ENCODE assay signal across 9 mouse cellular contexts in genomic region chr6:72676376-72676775, GRCm38 (mm10). TPM values are rescaled to one million over a fixed set of nuclear protein-coding genes. Genes with fewer than 3 reads are reported as not detected.
A peak's percentile ranks its signal among the peaks of the same experiment; 100 is the strongest.
DNase-seq lines count a peak whose midpoint lies in the region; ATAC-seq and TF ChIP-seq lines count a peak whose summit lies in the region.
"Had no signal": no experiment of that assay in that cellular context is flagged by ENCODE, and none has a peak within 500 bp of the region (broad histone marks: within the 10 kb centered on the region; RNA-seq: fewer than 3 reads in every experiment).

No protein-coding gene starts in this region.

- no peak overlapping the region for H3K4me2 ChIP-seq in forebrain, postnatal 0 days (ENCODE audit: low read depth)
- H3K4me2 ChIP-seq in forebrain, embryonic 11.5 days (ENCODE audit: low read depth, low read length, severe bottlenecking), result no peak overlapping the region
- peak overlapping the region; percentile 61 for H3K4me2 ChIP-seq in intestine, embryonic 15.5 days (replicated peaks)

- no peak overlapping the region for H3K9ac ChIP-seq in forebrain, postnatal 0 days
- no peak overlapping the region for H3K9ac ChIP-seq in forebrain, embryonic 11.5 days (ENCODE audit: low read length)
- H3K9ac ChIP-seq in intestine, embryonic 15.5 days, result no peak overlapping the region

- no peak for DNase-seq in forebrain, postnatal 0 days
- DNase-seq in forebrain, embryonic 11.5 days (ENCODE audit: low spot score), result no peak
- no peak for DNase-seq in layer of hippocampus, adult 2 months (ENCODE audit: low spot score in 2 of 2)
- DNase-seq in layer of hippocampus, adult 9-10 months (ENCODE audit: low spot score), result no peak
- DNase-seq in adrenal gland, adult 8-10 months, result no peak
- no peak for DNase-seq in adrenal gland, adult (ENCODE audit: inconsistent age in 2 of 2, low spot score in 1 of 2)
- DNase-seq: gastrocnemius, postnatal 36 days had no signal

- peak; percentile 34; the same call in 1 of the 2 replicates for TF ChIP-seq CTCF in forebrain, postnatal 0 days (IDR thresholded peaks at IDR 0.05; ENCODE audit: low read depth)
- TF ChIP-seq CTCF in layer of hippocampus, adult 2 months (conservative IDR thresholded peaks at IDR 0.05), result peak; percentile 48
- TF ChIP-seq CTCF in E14TG2a.4 (conservative IDR thresholded peaks at IDR 0.05; ENCODE audit: low read length), result peak; percentile 11

- H3K27ac ChIP-seq in forebrain, postnatal 0 days (ENCODE audit: low read depth, low read length), result no peak overlapping the region
- no peak overlapping the region for H3K27ac ChIP-seq in forebrain, embryonic 11.5 days (ENCODE audit: low read depth, low read length)
- no peak overlapping the region for H3K27ac ChIP-seq in layer of hippocampus, adult 2 months
- H3K27ac ChIP-seq in intestine, embryonic 15.5 days, result peak overlapping the region; percentile 93

- 54% methylated on average over 2 of the region's 2 CpGs for WGBS in forebrain, postnatal 0 days
- WGBS in forebrain, embryonic 11.5 days, result 46% methylated on average over 2 of the region's 2 CpGs
- WGBS in intestine, embryonic 15.5 days, result 34% methylated on average over 2 of the region's 2 CpGs

- no peaks in the 10 kb centered on the region for H3K36me3 ChIP-seq in forebrain, postnatal 0 days (ENCODE audit: insufficient read depth)
- no peaks in the 10 kb centered on the region for H3K36me3 ChIP-seq in forebrain, embryonic 11.5 days (ENCODE audit: control insufficient read depth, insufficient read depth, low read length)
- H3K36me3 ChIP-seq in E14TG2a.4 (ENCODE audit: insufficient read depth, low read length), result peaks cover 22% of the 10 kb centered on the region
- no peaks in the 10 kb centered on the region for H3K36me3 ChIP-seq in intestine, embryonic 15.5 days

- H3K4me3 ChIP-seq in forebrain, postnatal 0 days (ENCODE audit: low read depth, low read length), result no peak overlapping the region
- H3K4me3 ChIP-seq in forebrain, embryonic 11.5 days (ENCODE audit: low read depth, low read length), result no peak overlapping the region
- H3K4me3 ChIP-seq in layer of hippocampus, adult 2 months, result no peak overlapping the region
- peak overlapping the region; percentile 66; the same call in 1 of the 2 replicates for H3K4me3 ChIP-seq in E14TG2a.4 (replicated peaks; ENCODE audit: low read length)
- H3K4me3 ChIP-seq in intestine, embryonic 15.5 days (replicated peaks), result no peak overlapping the region

- H3K27me3 ChIP-seq in forebrain, postnatal 0 days (ENCODE audit: insufficient read depth, low read length), result no peaks in the 10 kb centered on the region
- no peaks in the 10 kb centered on the region for H3K27me3 ChIP-seq in forebrain, embryonic 11.5 days (ENCODE audit: control insufficient read depth, insufficient read depth, low read length)
- no peaks in the 10 kb centered on the region for H3K27me3 ChIP-seq in E14TG2a.4 (ENCODE audit: insufficient read depth, low read length)
- no peaks in the 10 kb centered on the region for H3K27me3 ChIP-seq in intestine, embryonic 15.5 days (replicated peaks)

- no peaks in the 10 kb centered on the region for H3K9me3 ChIP-seq in forebrain, postnatal 0 days (ENCODE audit: low read length)
- no peaks in the 10 kb centered on the region for H3K9me3 ChIP-seq in forebrain, embryonic 11.5 days (ENCODE audit: control insufficient read depth, low read length)
- no peaks in the 10 kb centered on the region for H3K9me3 ChIP-seq in E14TG2a.4 (ENCODE audit: low read length)
- no peaks in the 10 kb centered on the region for H3K9me3 ChIP-seq in intestine, embryonic 15.5 days

- peaks cover 3% of the 10 kb centered on the region; the same call in 1 of the 2 replicates for H3K4me1 ChIP-seq in forebrain, postnatal 0 days (ENCODE audit: insufficient read depth)
- H3K4me1 ChIP-seq in forebrain, embryonic 11.5 days (replicated peaks; ENCODE audit: control insufficient read depth, insufficient read depth, low read length), result peaks cover 21% of the 10 kb centered on the region
- peaks cover 82% of the 10 kb centered on the region for H3K4me1 ChIP-seq in E14TG2a.4 (replicated peaks; ENCODE audit: low read depth, low read length)
- H3K4me1 ChIP-seq in intestine, embryonic 15.5 days (replicated peaks), result peaks cover 49% of the 10 kb centered on the region

- ATAC-seq in forebrain, postnatal 0 days, result no peak
- ATAC-seq in forebrain, embryonic 11.5 days (replicated peaks; ENCODE audit: low FRiP score), result no peak
- 0 out of 2 replicates have a peak, but pooled peaks have one; percentile 13 for ATAC-seq in intestine, embryonic 15.5 days

RNA-seq across cellular contexts. Expression of gene Tgoln1, which starts 59.6 kb away (rescaled TPM):
- 24.3 and 30.9 TPM in 2 replicates for total RNA-seq in forebrain, postnatal 0 days (2014; rRNA removed)
- polyA plus RNA-seq in forebrain, postnatal 0 days (2015; fragmentation: Nextera tagmentation; extraction: Ambion mirVana), result 22.0 and 29.0 TPM in 2 replicates
- 34.1 and 35.1 TPM in 2 replicates for polyA plus RNA-seq in forebrain, embryonic 11.5 days (2014; fragmentation: Nextera tagmentation; extraction: Ambion mirVana)
- total RNA-seq in layer of hippocampus, adult 2 months (2021), result 10 to 100 TPM; 87.9 to 88.2 TPM
- 42.2 and 43.3 TPM in 2 replicates for polyA plus RNA-seq in intestine, embryonic 15.5 days (2015; fragmentation: Nextera tagmentation; extraction: Ambion mirVana)
- total RNA-seq in adrenal gland, adult 8-10 months (2022), result 100 to 1,000 TPM; 238 to 271 (median 258) TPM
